Comparison of ENCODE assay signal across 13 mouse cellular contexts in genomic region chr13:23695514-23695913, GRCm38 (mm10). TPM values are rescaled to one million over a fixed set of nuclear protein-coding genes. Genes with fewer than 3 reads are reported as not detected.
DNase-seq lines count a peak whose midpoint lies in the region; ATAC-seq and TF ChIP-seq lines count a peak whose summit lies in the region.
"Had no signal": no experiment of that assay in that cellular context is flagged by ENCODE, and none has a peak within 500 bp of the region (broad histone marks: within the 10 kb centered on the region; RNA-seq: fewer than 3 reads in every experiment).

TSS of gene Hist1h1t (plus strand) at chr13:23695814.

- TF ChIP-seq CTCF in liver, postnatal 0 days (IDR thresholded peaks at IDR 0.05; ENCODE audit: low read depth): no peak

- no peak within 1 kb of the TSS for H3K9ac ChIP-seq in hindbrain, embryonic 13.5 days
- H3K9ac ChIP-seq in neural tube, embryonic 12.5 days: no peak within 1 kb of the TSS
- H3K9ac ChIP-seq in neural tube, embryonic 15.5 days (replicated peaks): no peak within 1 kb of the TSS
- no peak within 1 kb of the TSS for H3K9ac ChIP-seq in embryonic facial prominence, embryonic 14.5 days (ENCODE audit: low read depth, low read length)
- peak within 1 kb of the TSS; percentile 44 for H3K9ac ChIP-seq in liver, postnatal 0 days (replicated peaks)

- no peak within 1 kb of the TSS for H3K4me2 ChIP-seq in hindbrain, embryonic 13.5 days
- peak within 1 kb of the TSS; percentile 22 for H3K4me2 ChIP-seq in neural tube, embryonic 12.5 days (replicated peaks)
- no peak within 1 kb of the TSS for H3K4me2 ChIP-seq in neural tube, embryonic 15.5 days
- H3K4me2 ChIP-seq in embryonic facial prominence, embryonic 14.5 days (ENCODE audit: low read depth, low read length): peak within 1 kb of the TSS; percentile 19; the same call in 1 of the 2 replicates
- H3K4me2 ChIP-seq in liver, postnatal 0 days (ENCODE audit: low read depth, low read length): peak within 1 kb of the TSS; percentile 61

- no peaks in the 10 kb centered on the region for H3K36me3 ChIP-seq in hindbrain, embryonic 10.5 days
- no peaks in the 10 kb centered on the region for H3K36me3 ChIP-seq in hindbrain, embryonic 13.5 days
- H3K36me3 ChIP-seq in neural tube, embryonic 12.5 days: no peaks in the 10 kb centered on the region
- H3K36me3 ChIP-seq in neural tube, embryonic 15.5 days: no peaks in the 10 kb centered on the region
- no peaks in the 10 kb centered on the region for H3K36me3 ChIP-seq in embryonic facial prominence, embryonic 14.5 days (ENCODE audit: control insufficient read depth, insufficient read depth, low read length)
- peaks cover 11% of the 10 kb centered on the region; the same call in 1 of the 2 replicates for H3K36me3 ChIP-seq in liver, postnatal 0 days (replicated peaks; ENCODE audit: insufficient read depth, low read length)

- DNase-seq in hindbrain, embryonic 10.5 days (ENCODE audit: low spot score): no peak
- DNase-seq in embryonic facial prominence, embryonic 14.5 days (ENCODE audit: low spot score): no peak
- peak; percentile 20 for DNase-seq in liver, postnatal 0 days
- no peak for DNase-seq in left cerebral cortex, adult 11 months (ENCODE audit: low spot score)
- no peak for DNase-seq in right cerebral cortex, adult 18-20 months
- DNase-seq: cerebellum, postnatal 25 days; gastrocnemius, postnatal 36 days; kidney, adult 18-20 months; right cerebral cortex, postnatal 14 days had no signal

- TF ChIP-seq EP300 in liver, postnatal 0 days (IDR thresholded peaks at IDR 0.05; ENCODE audit: low read depth): no peak

- H3K4me1 ChIP-seq in hindbrain, embryonic 10.5 days (replicated peaks): peaks cover 24% of the 10 kb centered on the region
- peaks cover 11% of the 10 kb centered on the region for H3K4me1 ChIP-seq in hindbrain, embryonic 13.5 days (replicated peaks)
- H3K4me1 ChIP-seq in neural tube, embryonic 12.5 days: peaks cover 6% of the 10 kb centered on the region; the same call in 1 of the 2 replicates
- peaks cover 14% of the 10 kb centered on the region; the same call in 1 of the 2 replicates for H3K4me1 ChIP-seq in neural tube, embryonic 15.5 days
- 0 out of 2 replicates have a peak, but pooled peaks cover 3% of the 10 kb centered on the region for H3K4me1 ChIP-seq in embryonic facial prominence, embryonic 14.5 days (ENCODE audit: control insufficient read depth, insufficient read depth, low read length)
- peaks cover 12% of the 10 kb centered on the region for H3K4me1 ChIP-seq in liver, postnatal 0 days (ENCODE audit: insufficient read depth)

- H3K4me3 ChIP-seq in hindbrain, embryonic 10.5 days: peak within 1 kb of the TSS; percentile 18; the same call in 1 of the 2 replicates
- no peak within 1 kb of the TSS for H3K4me3 ChIP-seq in hindbrain, embryonic 13.5 days
- no peak within 1 kb of the TSS for H3K4me3 ChIP-seq in neural tube, embryonic 12.5 days
- H3K4me3 ChIP-seq in neural tube, embryonic 15.5 days (replicated peaks): no peak within 1 kb of the TSS
- H3K4me3 ChIP-seq in embryonic facial prominence, embryonic 14.5 days (ENCODE audit: low read depth, low read length): no peak within 1 kb of the TSS
- H3K4me3 ChIP-seq in liver, postnatal 0 days (ENCODE audit: low read depth, low read length): 0 out of 2 replicates have a peak within 1 kb of the TSS, but pooled peaks have one; percentile 4

- no peaks in the 10 kb centered on the region for H3K9me3 ChIP-seq in hindbrain, embryonic 10.5 days
- H3K9me3 ChIP-seq in hindbrain, embryonic 13.5 days: no peaks in the 10 kb centered on the region
- H3K9me3 ChIP-seq in neural tube, embryonic 12.5 days: no peaks in the 10 kb centered on the region
- H3K9me3 ChIP-seq in neural tube, embryonic 15.5 days (replicated peaks): no peaks in the 10 kb centered on the region
- no peaks in the 10 kb centered on the region for H3K9me3 ChIP-seq in embryonic facial prominence, embryonic 14.5 days (ENCODE audit: control insufficient read depth, low read length)
- H3K9me3 ChIP-seq in liver, postnatal 0 days (ENCODE audit: low read length): no peaks in the 10 kb centered on the region

- no peak for ATAC-seq in hindbrain, embryonic 13.5 days (ENCODE audit: low FRiP score)
- no peak for ATAC-seq in neural tube, embryonic 12.5 days (ENCODE audit: low FRiP score, low read depth)
- no peak for ATAC-seq in neural tube, embryonic 15.5 days (ENCODE audit: low FRiP score)
- ATAC-seq in embryonic facial prominence, embryonic 14.5 days (ENCODE audit: low read depth): no peak
- no peak for ATAC-seq in liver, postnatal 0 days
- ATAC-seq: activated CD4-positive, CD25-positive, alpha-beta regulatory T cell, adult 4 months had no signal

- peak within 1 kb of the TSS; percentile 75 for H3K27ac ChIP-seq in hindbrain, embryonic 10.5 days
- no peak within 1 kb of the TSS for H3K27ac ChIP-seq in hindbrain, embryonic 13.5 days
- H3K27ac ChIP-seq in neural tube, embryonic 12.5 days: no peak within 1 kb of the TSS
- H3K27ac ChIP-seq in neural tube, embryonic 15.5 days (replicated peaks): no peak within 1 kb of the TSS
- no peak within 1 kb of the TSS for H3K27ac ChIP-seq in embryonic facial prominence, embryonic 14.5 days (replicated peaks; ENCODE audit: low read depth, low read length)
- peak within 1 kb of the TSS; percentile 98 for H3K27ac ChIP-seq in liver, postnatal 0 days (ENCODE audit: low read depth)

- 53% methylated on average over 13 of the region's 13 CpGs for WGBS in hindbrain, embryonic 10.5 days
- whole genome bisulfite sequencing in hindbrain, embryonic 13.5 days: 55% methylated on average over 13 of the region's 13 CpGs
- WGBS in neural tube, embryonic 12.5 days: 50% methylated on average over 13 of the region's 13 CpGs
- 54% methylated on average over 10 of the region's 13 CpGs for WGBS in neural tube, embryonic 15.5 days
- WGBS in embryonic facial prominence, embryonic 14.5 days: 44% methylated on average over 11 of the region's 13 CpGs
- 57% methylated on average over 13 of the region's 13 CpGs for WGBS in liver, postnatal 0 days (ENCODE audit: insufficient replicate concordance)

- H3K27me3 ChIP-seq in hindbrain, embryonic 10.5 days (ENCODE audit: insufficient read depth, poor library complexity, severe bottlenecking): no peaks in the 10 kb centered on the region
- H3K27me3 ChIP-seq in hindbrain, embryonic 13.5 days: no peaks in the 10 kb centered on the region
- H3K27me3 ChIP-seq in neural tube, embryonic 12.5 days (replicated peaks): no peaks in the 10 kb centered on the region
- no peaks in the 10 kb centered on the region for H3K27me3 ChIP-seq in neural tube, embryonic 15.5 days (replicated peaks)
- no peaks in the 10 kb centered on the region for H3K27me3 ChIP-seq in embryonic facial prominence, embryonic 14.5 days (replicated peaks; ENCODE audit: control insufficient read depth, insufficient read depth, low read length)
- H3K27me3 ChIP-seq in liver, postnatal 0 days (ENCODE audit: insufficient read depth, low read length): no peaks in the 10 kb centered on the region

RNA-seq across cellular contexts. Expression of gene Hist1h1t, which starts in this region (rescaled TPM):
- polyA plus RNA-seq in hindbrain, embryonic 10.5 days (2016; fragmentation: Nextera tagmentation; extraction: Ambion mirVana): not detected in 2 replicates
- polyA plus RNA-seq in hindbrain, embryonic 13.5 days (2015; fragmentation: Nextera tagmentation; extraction: Ambion mirVana): not detected in 2 replicates
- 0.23 TPM in 1 of 2 replicates, not detected in the other for polyA plus RNA-seq in neural tube, embryonic 12.5 days (2016; fragmentation: Nextera tagmentation; extraction: Ambion mirVana)
- polyA plus RNA-seq in neural tube, embryonic 15.5 days (2015; fragmentation: Nextera tagmentation; extraction: Ambion mirVana): not detected in 2 replicates
- 0.19 and 0.31 TPM in 2 replicates for polyA plus RNA-seq in embryonic facial prominence, embryonic 14.5 days (2014; fragmentation: Nextera tagmentation; extraction: Ambion mirVana)
- polyA plus RNA-seq in liver, postnatal 0 days (2015; fragmentation: Nextera tagmentation; extraction: Ambion mirVana): not detected in 2 replicates
- polyA plus RNA-seq: activated CD4-positive, CD25-positive, alpha-beta regulatory T cell, adult 4 months had no signal

Comparison
In these comparisons a context has a peak if more than half of its experiments do, and no peak if none do; other contexts are left out.
1. H3K4me2 ChIP-seq: peak in neural tube, embryonic 12.5 days (single experiment) and embryonic facial prominence, embryonic 14.5 days (single experiment); none in hindbrain, embryonic 13.5 days (single experiment) and neural tube, embryonic 15.5 days (single experiment).
2. Peak in DNase-seq, H3K4me3 ChIP-seq, H3K27ac ChIP-seq, H3K9ac ChIP-seq and H3K4me2 ChIP-seq in liver, postnatal 0 days; RNA of the gene not detected or under 1 TPM.